14 mouse cellular contexts compared by ENCODE assay signal in the genomic region with DNA sequence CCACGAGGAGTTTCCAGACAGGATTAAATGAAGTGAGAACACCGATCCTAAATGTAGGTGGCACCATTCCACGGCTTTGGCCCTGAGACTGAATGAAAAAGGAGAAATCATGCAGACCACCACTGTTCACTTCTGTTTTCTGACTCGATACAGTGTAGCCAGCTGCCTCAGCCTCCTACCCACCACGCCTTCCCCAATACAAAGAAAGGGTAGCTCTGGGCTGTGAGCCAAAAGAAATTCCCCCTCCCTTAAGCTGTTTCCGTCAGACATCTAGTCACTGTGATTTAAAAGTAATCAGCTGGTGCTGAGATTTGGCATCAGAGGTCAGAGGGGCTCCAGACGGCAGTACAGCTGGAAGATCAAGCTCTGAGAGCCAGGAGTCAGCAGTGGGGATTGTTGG. TPM values are rescaled to one million over a fixed set of nuclear protein-coding genes. Genes with fewer than 3 reads are reported as not detected.
A peak's percentile ranks its signal among the peaks of the same experiment; 100 is the strongest.
DNase-seq lines count a peak whose midpoint lies in the region; ATAC-seq lines count a peak whose summit lies in the region.
"Had no signal": no experiment of that assay in that cellular context is flagged by ENCODE, and none has a peak within 500 bp of the region (broad histone marks: within the 10 kb centered on the region; RNA-seq: fewer than 3 reads in every experiment).

No protein-coding gene starts in this region.

- no peak overlapping the region for H3K27ac ChIP-seq in forebrain, embryonic 12.5 days
- H3K27ac ChIP-seq in forebrain, embryonic 11.5 days (ENCODE audit: low read depth, low read length), result no peak overlapping the region
- H3K27ac ChIP-seq in hindbrain, embryonic 14.5 days, result 0 out of 2 replicates have a peak overlapping the region, but pooled peaks have one; percentile 35
- no peak overlapping the region for H3K27ac ChIP-seq in hindbrain, embryonic 10.5 days
- no peak overlapping the region for H3K27ac ChIP-seq in midbrain, embryonic 12.5 days (replicated peaks)
- H3K27ac ChIP-seq in midbrain, embryonic 10.5 days (replicated peaks), result no peak overlapping the region
- no peak overlapping the region for H3K27ac ChIP-seq in hindbrain, embryonic 16.5 days (ENCODE audit: low read depth, low read length)

- H3K36me3 ChIP-seq in forebrain, embryonic 12.5 days (replicated peaks), result no peaks in the 10 kb centered on the region
- no peaks in the 10 kb centered on the region for H3K36me3 ChIP-seq in forebrain, embryonic 11.5 days (ENCODE audit: control insufficient read depth, insufficient read depth, low read length)
- H3K36me3 ChIP-seq in hindbrain, embryonic 14.5 days (replicated peaks; ENCODE audit: control insufficient read depth, insufficient read depth), result no peaks in the 10 kb centered on the region
- no peaks in the 10 kb centered on the region for H3K36me3 ChIP-seq in hindbrain, embryonic 10.5 days
- no peaks in the 10 kb centered on the region for H3K36me3 ChIP-seq in midbrain, embryonic 12.5 days
- H3K36me3 ChIP-seq in midbrain, embryonic 10.5 days, result no peaks in the 10 kb centered on the region
- H3K36me3 ChIP-seq in hindbrain, embryonic 16.5 days (ENCODE audit: control insufficient read depth, insufficient read depth, low read length), result 0 out of 2 replicates have a peak, but pooled peaks cover 2% of the 10 kb centered on the region
- H3K36me3 ChIP-seq: G1E had no signal

- H3K4me3 ChIP-seq in forebrain, embryonic 12.5 days (replicated peaks), result no peak overlapping the region
- no peak overlapping the region for H3K4me3 ChIP-seq in forebrain, embryonic 11.5 days (ENCODE audit: low read depth, low read length)
- no peak overlapping the region for H3K4me3 ChIP-seq in hindbrain, embryonic 14.5 days (replicated peaks; ENCODE audit: low read length)
- H3K4me3 ChIP-seq in hindbrain, embryonic 10.5 days, result no peak overlapping the region
- no peak overlapping the region for H3K4me3 ChIP-seq in midbrain, embryonic 12.5 days
- no peak overlapping the region for H3K4me3 ChIP-seq in midbrain, embryonic 10.5 days
- H3K4me3 ChIP-seq in hindbrain, embryonic 16.5 days (ENCODE audit: low read length), result no peak overlapping the region
- H3K4me3 ChIP-seq: megakaryocyte, embryonic 14.5 days had no signal

- WGBS in forebrain, embryonic 12.5 days, result 49% methylated on average over 7 of the region's 7 CpGs
- 66% methylated on average over 7 of the region's 7 CpGs for WGBS in forebrain, embryonic 11.5 days
- WGBS in hindbrain, embryonic 14.5 days, result 43% methylated on average over 7 of the region's 7 CpGs
- 61% methylated on average over 7 of the region's 7 CpGs for WGBS in hindbrain, embryonic 10.5 days
- WGBS in midbrain, embryonic 12.5 days, result 49% methylated on average over 7 of the region's 7 CpGs
- 75% methylated on average over 7 of the region's 7 CpGs for WGBS in midbrain, embryonic 10.5 days
- 24% methylated on average over 7 of the region's 7 CpGs for WGBS in hindbrain, embryonic 16.5 days

- no peak overlapping the region for H3K9ac ChIP-seq in forebrain, embryonic 12.5 days
- no peak overlapping the region for H3K9ac ChIP-seq in forebrain, embryonic 11.5 days (ENCODE audit: low read length)
- no peak overlapping the region for H3K9ac ChIP-seq in hindbrain, embryonic 14.5 days
- H3K9ac ChIP-seq in midbrain, embryonic 12.5 days (replicated peaks), result no peak overlapping the region
- no peak overlapping the region for H3K9ac ChIP-seq in hindbrain, embryonic 16.5 days (ENCODE audit: low read depth, low read length)

- 0 out of 2 replicates have a peak, but pooled peaks have one; percentile 33 for ATAC-seq in forebrain, embryonic 12.5 days (ENCODE audit: low FRiP score)
- no peak for ATAC-seq in forebrain, embryonic 11.5 days (replicated peaks; ENCODE audit: low FRiP score)
- ATAC-seq in hindbrain, embryonic 14.5 days (ENCODE audit: low FRiP score), result no peak
- peak; percentile 49; the same call in 1 of the 2 replicates for ATAC-seq in midbrain, embryonic 12.5 days (ENCODE audit: low FRiP score, low read depth)
- peak; percentile 64 for ATAC-seq in hindbrain, embryonic 16.5 days

- H3K4me1 ChIP-seq in forebrain, embryonic 12.5 days, result no peaks in the 10 kb centered on the region
- no peaks in the 10 kb centered on the region for H3K4me1 ChIP-seq in forebrain, embryonic 11.5 days (replicated peaks; ENCODE audit: control insufficient read depth, insufficient read depth, low read length)
- H3K4me1 ChIP-seq in hindbrain, embryonic 14.5 days (replicated peaks; ENCODE audit: control insufficient read depth, insufficient read depth, low read length), result no peaks in the 10 kb centered on the region
- 0 out of 2 replicates have a peak, but pooled peaks cover 5% of the 10 kb centered on the region for H3K4me1 ChIP-seq in hindbrain, embryonic 10.5 days (replicated peaks)
- no peaks in the 10 kb centered on the region for H3K4me1 ChIP-seq in midbrain, embryonic 12.5 days
- H3K4me1 ChIP-seq in midbrain, embryonic 10.5 days, result peaks cover 7% of the 10 kb centered on the region; the same call in 1 of the 2 replicates
- no peaks in the 10 kb centered on the region for H3K4me1 ChIP-seq in hindbrain, embryonic 16.5 days (ENCODE audit: control insufficient read depth, insufficient read depth, low read depth, low read length)
- H3K4me1 ChIP-seq: megakaryocyte, embryonic 14.5 days had no signal

- 0 out of 2 replicates have a peak, but pooled peaks cover 6% of the 10 kb centered on the region for H3K9me3 ChIP-seq in forebrain, embryonic 12.5 days
- no peaks in the 10 kb centered on the region; the same call in 1 of the 2 replicates for H3K9me3 ChIP-seq in forebrain, embryonic 11.5 days (ENCODE audit: control insufficient read depth, low read length)
- no peaks in the 10 kb centered on the region for H3K9me3 ChIP-seq in hindbrain, embryonic 14.5 days (ENCODE audit: control insufficient read depth, low read length)
- H3K9me3 ChIP-seq in hindbrain, embryonic 10.5 days, result peaks cover 10% of the 10 kb centered on the region; the same call in 1 of the 2 replicates
- no peaks in the 10 kb centered on the region for H3K9me3 ChIP-seq in midbrain, embryonic 12.5 days
- H3K9me3 ChIP-seq in midbrain, embryonic 10.5 days (replicated peaks), result peaks cover 4% of the 10 kb centered on the region; the same call in 1 of the 2 replicates
- no peaks in the 10 kb centered on the region for H3K9me3 ChIP-seq in hindbrain, embryonic 16.5 days (ENCODE audit: control insufficient read depth, low read length)
- H3K9me3 ChIP-seq: G1E had no signal

- H3K4me2 ChIP-seq in forebrain, embryonic 12.5 days, result no peak overlapping the region
- no peak overlapping the region for H3K4me2 ChIP-seq in forebrain, embryonic 11.5 days (ENCODE audit: low read depth, low read length, severe bottlenecking)
- no peak overlapping the region for H3K4me2 ChIP-seq in hindbrain, embryonic 14.5 days (replicated peaks)
- no peak overlapping the region for H3K4me2 ChIP-seq in midbrain, embryonic 12.5 days (replicated peaks)
- no peak overlapping the region for H3K4me2 ChIP-seq in hindbrain, embryonic 16.5 days (ENCODE audit: low read length)
- H3K4me2 ChIP-seq: liver, embryonic 11.5 days had no signal

- no peaks in the 10 kb centered on the region for H3K27me3 ChIP-seq in forebrain, embryonic 12.5 days
- H3K27me3 ChIP-seq in forebrain, embryonic 11.5 days (ENCODE audit: control insufficient read depth, insufficient read depth, low read length), result no peaks in the 10 kb centered on the region
- H3K27me3 ChIP-seq in hindbrain, embryonic 14.5 days (ENCODE audit: control insufficient read depth, insufficient read depth, low read length), result no peaks in the 10 kb centered on the region
- H3K27me3 ChIP-seq in hindbrain, embryonic 10.5 days (ENCODE audit: insufficient read depth, poor library complexity, severe bottlenecking), result no peaks in the 10 kb centered on the region
- H3K27me3 ChIP-seq in midbrain, embryonic 12.5 days, result no peaks in the 10 kb centered on the region
- no peaks in the 10 kb centered on the region for H3K27me3 ChIP-seq in midbrain, embryonic 10.5 days (ENCODE audit: low read depth, poor library complexity, severe bottlenecking)
- no peaks in the 10 kb centered on the region for H3K27me3 ChIP-seq in hindbrain, embryonic 16.5 days (replicated peaks; ENCODE audit: control insufficient read depth, insufficient read depth, low read length)

- no peak for DNase-seq in forebrain, embryonic 11.5 days (ENCODE audit: low spot score)
- DNase-seq in hindbrain, embryonic 14.5 days (ENCODE audit: low spot score), result peak; percentile 61
- DNase-seq in hindbrain, embryonic 10.5 days (ENCODE audit: low spot score), result no peak
- DNase-seq in midbrain, embryonic 10.5 days (ENCODE audit: low spot score), result no peak
- DNase-seq in thymus, postnatal 36 days, result no peak
- DNase-seq: cerebellum, postnatal 25 days; gastrocnemius, postnatal 10 days; layer of hippocampus, adult 9-11 months had no signal

RNA-seq across cellular contexts. Expression of gene Fam174b, which starts 10.2 kb away (rescaled TPM):
- polyA plus RNA-seq in forebrain, embryonic 12.5 days (2016; fragmentation: Nextera tagmentation; extraction: Ambion mirVana), result 23.4 and 26.7 TPM in 2 replicates
- 19.7 and 20.3 TPM in 2 replicates for polyA plus RNA-seq in forebrain, embryonic 11.5 days (2014; fragmentation: Nextera tagmentation; extraction: Ambion mirVana)
- 32.9 and 37.6 TPM in 2 replicates for polyA plus RNA-seq in hindbrain, embryonic 14.5 days (2014; fragmentation: Nextera tagmentation; extraction: Ambion mirVana)
- polyA plus RNA-seq in hindbrain, embryonic 10.5 days (2016; fragmentation: Nextera tagmentation; extraction: Ambion mirVana), result 26.1 and 27.4 TPM in 2 replicates
- 32.3 and 44.5 TPM in 2 replicates for polyA plus RNA-seq in midbrain, embryonic 12.5 days (2016; fragmentation: Nextera tagmentation; extraction: Ambion mirVana)
- 21.6 and 25.7 TPM in 2 replicates for polyA plus RNA-seq in midbrain, embryonic 10.5 days (2016; fragmentation: Nextera tagmentation; extraction: Ambion mirVana)
- polyA plus RNA-seq in hindbrain, embryonic 16.5 days (2015; fragmentation: Nextera tagmentation; extraction: Ambion mirVana), result 38.1 and 43.3 TPM in 2 replicates

Comparison
In these comparisons a context has a peak if more than half of its experiments do, and no peak if none do; other contexts are left out.
1. ATAC-seq: peak in forebrain, embryonic 12.5 days (single experiment), midbrain, embryonic 12.5 days (single experiment) and hindbrain, embryonic 16.5 days (single experiment); none in forebrain, embryonic 11.5 days (single experiment) and hindbrain, embryonic 14.5 days (single experiment).